Comparison of ENCODE assay signal across 24 mouse cellular contexts in the genomic region with DNA sequence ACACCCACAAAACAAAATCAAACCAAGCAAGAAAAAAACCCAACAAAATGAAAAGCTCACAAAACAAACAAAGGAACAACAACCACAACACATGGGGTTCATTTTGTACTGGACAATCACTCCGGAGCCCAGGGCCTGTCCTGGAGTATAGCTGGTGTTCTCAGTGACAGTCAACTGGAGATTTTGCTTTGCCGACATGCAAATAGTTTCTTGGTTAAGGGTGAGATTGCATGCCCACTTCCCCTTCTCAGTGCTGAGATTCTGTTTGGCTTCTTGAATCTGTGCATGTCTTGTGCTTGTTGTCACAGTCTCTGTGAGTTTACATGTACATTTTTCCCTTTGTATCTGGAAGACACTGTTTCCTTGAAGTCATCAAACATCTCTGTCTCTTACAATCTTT. TPM values are rescaled to one million over a fixed set of nuclear protein-coding genes. Genes with fewer than 3 reads are reported as not detected.
DNase-seq lines count a peak whose midpoint lies in the region; ATAC-seq and TF ChIP-seq lines count a peak whose summit lies in the region.
"Had no signal": no experiment of that assay in that cellular context is flagged by ENCODE, and none has a peak within 500 bp of the region (broad histone marks: within the 10 kb centered on the region; RNA-seq: fewer than 3 reads in every experiment).

No protein-coding gene starts in this region.

- peak overlapping the region; percentile 66 for H3K9ac ChIP-seq in CH12.LX (ENCODE audit: insufficient read depth, low read depth)
- H3K9ac ChIP-seq in MEL (ENCODE audit: control insufficient read depth, low read depth, low read length, poor library complexity, severe bottlenecking): no peak overlapping the region

- H3K4me3 ChIP-seq in CH12.LX (replicated peaks in 1 of 3; ENCODE audit: low read depth in 2 of 3, low read length in 2 of 3, poor library complexity in 1 of 3): no peak overlapping the region
- H3K4me3 ChIP-seq in MEL (ENCODE audit: control insufficient read depth in 1 of 2, insufficient read depth in 1 of 2, low read depth in 2 of 2, low read length in 2 of 2): no peak overlapping the region
- H3K4me3 ChIP-seq in embryonic facial prominence, embryonic 10.5 days: no peak overlapping the region

- 90% methylated on average over 2 of the region's 2 CpGs for WGBS in embryonic facial prominence, embryonic 10.5 days

- H3K27ac ChIP-seq in CH12.LX (ENCODE audit: insufficient read depth, low read depth) (peak overlapping the region; percentile 91), MEL (ENCODE audit: control insufficient read depth, low read depth, low read length) (no peak overlapping the region)
- no peak overlapping the region for H3K27ac ChIP-seq in embryonic facial prominence, embryonic 10.5 days (replicated peaks)

- peak overlapping the region; percentile 56; the same call in 1 of the 2 replicates for H3K4me2 ChIP-seq in CH12.LX (ENCODE audit: insufficient read depth, low read depth, poor library complexity, severe bottlenecking)

- in situ Hi-C loops in CH12.LX (cut with MboI; ENCODE audit: low pct_ligation_motif_present, low pct_unique_long_range_greater_than_20kb, low sequenced_read_pairs): no loop called here

- H3K36me3 ChIP-seq in CH12.LX (replicated peaks in 1 of 2; ENCODE audit: control insufficient read depth in 1 of 2, insufficient read depth in 1 of 2, low read length in 1 of 2): no peaks in the 10 kb centered on the region
- no peaks in the 10 kb centered on the region for H3K36me3 ChIP-seq in MEL (ENCODE audit: control insufficient read depth in 1 of 2, insufficient read depth in 2 of 2, low read length in 2 of 2)
- H3K36me3 ChIP-seq in embryonic facial prominence, embryonic 10.5 days (replicated peaks): no peaks in the 10 kb centered on the region
- H3K36me3 ChIP-seq: G1E had no signal

- no peak for TF ChIP-seq RAD21 in CH12.LX (IDR thresholded peaks at IDR 0.05; ENCODE audit: low read depth, low read length)
- no peak for TF ChIP-seq RAD21 in MEL (IDR thresholded peaks at IDR 0.05; ENCODE audit: low read depth, low read length)

- 0 out of 2 replicates have a peak, but pooled peaks have one; percentile 32 for TF ChIP-seq POLR2A in CH12.LX (IDR thresholded peaks at IDR 0.05; ENCODE audit: low read depth, low read length)
- no peak for TF ChIP-seq POLR2A in MEL (IDR thresholded peaks at IDR 0.05; ENCODE audit: control insufficient read depth in 1 of 2, insufficient read depth in 1 of 2, low read depth in 1 of 2, low read length in 2 of 2, poor library complexity in 1 of 2)

- H3K79me2 ChIP-seq in CH12.LX (replicated peaks; ENCODE audit: control insufficient read depth, extremely low read depth, insufficient read depth, poor library complexity, severe bottlenecking): no peaks in the 10 kb centered on the region
- no peaks in the 10 kb centered on the region for H3K79me2 ChIP-seq in MEL (ENCODE audit: control insufficient read depth, insufficient read depth, low read length, poor library complexity)

- H3K9me3 ChIP-seq in CH12.LX (replicated peaks; ENCODE audit: low read length) (no peaks in the 10 kb centered on the region), MEL (replicated peaks; ENCODE audit: insufficient read depth, low read length) (no peaks in the 10 kb centered on the region)
- H3K9me3 ChIP-seq in embryonic facial prominence, embryonic 10.5 days: no peaks in the 10 kb centered on the region
- H3K9me3 ChIP-seq: G1E had no signal

- peak; percentile 67 for DNase-seq in A20 (ENCODE audit: low read depth, low spot score)
- peak; percentile 88 for DNase-seq in CH12.LX (ENCODE audit: extremely low read depth)
- DNase-seq in MEL (ENCODE audit: low read depth, low spot score): peak; percentile 15
- no peak for DNase-seq in embryonic facial prominence, embryonic 10.5 days (ENCODE audit: low spot score)
- DNase-seq in layer of hippocampus, adult 18-20 months (ENCODE audit: low spot score in 2 of 2): no peak
- DNase-seq in thymus, postnatal 4 days: no peak
- DNase-seq: adrenal gland, adult 2 months; adrenal gland, adult 8-10 months; adrenal gland, postnatal 10 days; adrenal gland, postnatal 14 days; adrenal gland, postnatal 25 days; adrenal gland, postnatal 36 days; B cell, adult 2 months; cerebellum, adult 11 months; cerebellum, adult 11-12 months; cerebellum, adult 18-20 months; cerebellum, adult 2 months; cerebellum, adult 8-10 months had no signal

- TF ChIP-seq CTCF in CH12.LX (conservative IDR thresholded peaks at IDR 0.05 in 1 of 2, IDR thresholded peaks at IDR 0.05 in 1 of 2; ENCODE audit: low read depth in 2 of 2, low read length in 2 of 2) (no peak), MEL (IDR thresholded peaks at IDR 0.05 in 2 of 3, conservative IDR thresholded peaks at IDR 0.05 in 1 of 3; ENCODE audit: control insufficient read depth in 1 of 3, insufficient read depth in 1 of 3, low read depth in 2 of 3, low read length in 3 of 3, poor library complexity in 1 of 3, severe bottlenecking in 1 of 3) (no peak)

- 0 out of 2 replicates have a peak, but pooled peaks have one; percentile 7 for ATAC-seq in granulocyte monocyte progenitor cell, adult 5-6 weeks (replicated peaks; ENCODE audit: poor library complexity, severe bottlenecking)
- ATAC-seq in monocyte, adult 5-6 weeks (replicated peaks; ENCODE audit: insufficient number of reproducible peaks, low FRiP score, low TSS enrichment, poor library complexity, severe bottlenecking): no peak
- ATAC-seq: activated CD4-positive, CD25-positive, alpha-beta regulatory T cell, adult 4 months; CD4-positive, CD25-positive, alpha-beta regulatory T cell, adult 4 months; Patski had no signal

- H3K4me1 ChIP-seq in CH12.LX (ENCODE audit: control insufficient read depth in 1 of 2, insufficient read depth in 2 of 2) (peaks cover 6 to 28% of the 10 kb centered on the region in 2 experiments), MEL (ENCODE audit: control insufficient read depth in 1 of 2, insufficient read depth in 2 of 2, low read length in 2 of 2) (no peaks in the 10 kb centered on the region; a peak in 1 of 4 replicates)
- no peaks in the 10 kb centered on the region for H3K4me1 ChIP-seq in embryonic facial prominence, embryonic 10.5 days

- dilution Hi-C loops in CH12.LX (cut with MboI; ENCODE audit: extremely low pct_ligation_motif_present, extremely low pct_unique_long_range_greater_than_20kb, low sequenced_read_pairs): no loop called here

- H3K27me3 ChIP-seq in CH12.LX (replicated peaks) (no peaks in the 10 kb centered on the region), MEL (ENCODE audit: control insufficient read depth in 1 of 2, insufficient read depth in 2 of 2, low read length in 2 of 2) (no peaks in the 10 kb centered on the region)
- H3K27me3 ChIP-seq in embryonic facial prominence, embryonic 10.5 days (replicated peaks; ENCODE audit: low read depth, poor library complexity, severe bottlenecking): no peaks in the 10 kb centered on the region

- peak; percentile 83 for TF ChIP-seq EP300 in CH12.LX (IDR thresholded peaks at IDR 0.05; ENCODE audit: low read length)
- no peak for TF ChIP-seq EP300 in MEL (IDR thresholded peaks at IDR 0.05; ENCODE audit: low read depth in 1 of 2, low read length in 2 of 2)

TF ChIP-seq in CH12.LX, 34 proteins besides CTCF, POLR2A, EP300 and RAD21 (continues in another document):
- TF ChIP-seq HCFC1 (IDR thresholded peaks at IDR 0.05; ENCODE audit: low read depth, low read length) (0 out of 2 replicates have a peak, but pooled peaks have one; percentile 33), KAT2A (IDR thresholded peaks at IDR 0.05; ENCODE audit: insufficient replicate concordance, low read length) (no peak), ETS1 (conservative IDR thresholded peaks at IDR 0.05; ENCODE audit: low read depth, low read length) (peak; percentile 48; the same call in 1 of the 2 replicates), IRF4 (IDR thresholded peaks at IDR 0.05; ENCODE audit: low read depth, low read length) (peak; percentile 92), TBP (conservative IDR thresholded peaks at IDR 0.05; ENCODE audit: low read depth, low read length) (peak; percentile 85), JUN (IDR thresholded peaks at IDR 0.05; ENCODE audit: insufficient read depth, low read depth, low read length) (0 out of 2 replicates have a peak, but pooled peaks have one; percentile 27), RCOR1 (conservative IDR thresholded peaks at IDR 0.05; ENCODE audit: low read depth, low read length) (0 out of 2 replicates have a peak, but pooled peaks have one; percentile 77), MYC (IDR thresholded peaks at IDR 0.05; ENCODE audit: low read depth, low read length) (peak; percentile 30; the same call in 1 of the 2 replicates), ZMIZ1 (IDR thresholded peaks at IDR 0.05; ENCODE audit: low read depth, low read length) (no peak)

TF ChIP-seq in MEL, 35 proteins besides CTCF, POLR2A, EP300 and RAD21:
- TF ChIP-seq ETS1 (IDR thresholded peaks at IDR 0.05; ENCODE audit: low read depth, low read length) (no peak), MXI1 (IDR thresholded peaks at IDR 0.05; ENCODE audit: low read depth, low read length) (no peak), ZKSCAN1 (IDR thresholded peaks at IDR 0.05; ENCODE audit: low read depth, low read length) (no peak), RCOR1 (IDR thresholded peaks at IDR 0.05; ENCODE audit: low read depth, low read length) (peak; percentile 69), SIN3A (IDR thresholded peaks at IDR 0.05; ENCODE audit: low read length) (no peak)

RNA-seq across cellular contexts. Expression of a gene that starts 50.6 kb away (rescaled TPM):
- total RNA-seq in CH12.LX (2012; rRNA removed) (6.5 and 7.3 TPM in 2 replicates), CH12.LX (2014; rRNA removed) (12.8 and 13.8 TPM in 2 replicates), MEL (2012; rRNA removed) (22.2 and 22.6 TPM in 2 replicates)
- polyA plus RNA-seq in CH12.LX (2012; ENCODE audit: insufficient read length, low read depth) (10.9 and 13.9 TPM in 2 replicates), MEL (2012; ENCODE audit: insufficient read depth in 1 of 2, insufficient read length in 2 of 2, low read depth in 1 of 2, low replicate concordance in 2 of 2, missing spikeins in 1 of 2) (10 to 100 TPM in 1 of 2 experiments, not detected in 1; 22.5 TPM)
- total RNA-seq in granulocyte monocyte progenitor cell, adult 5-6 weeks (2014; fragmentation: Nextera tagmentation): 25.0 and 35.2 TPM in 2 replicates
- 30.6 and 40.0 TPM in 2 replicates for total RNA-seq in granulocyte monocyte progenitor cell, adult 5-6 weeks (2017)
- 34.3 and 38.0 TPM in 2 replicates for polyA plus RNA-seq in embryonic facial prominence, embryonic 10.5 days (2016; fragmentation: Nextera tagmentation; extraction: Ambion mirVana)
- 10 to 100 TPM; 26.2 to 28.9 TPM for total RNA-seq in layer of hippocampus, adult 18-20 months (2021)
- 11.8 to 25.0 TPM (median 22.1 TPM) in 3 replicates for total RNA-seq in monocyte, adult 5-6 weeks (2017)

Comparison
In these comparisons a context has a peak if more than half of its experiments do, and no peak if none do; other contexts are left out.
1. DNase-seq: peak in A20 (single experiment), CH12.LX (single experiment) and MEL (single experiment); none in embryonic facial prominence, embryonic 10.5 days (single experiment), layer of hippocampus, adult 18-20 months (0 of 2) and thymus, postnatal 4 days (single experiment).